Mouse (Mus musculus): ENCODE results near the gene Mcm2. TPM values are rescaled to one million over a fixed set of nuclear protein-coding genes. Genes with fewer than 3 reads are reported as not detected.

The Mcm2 gene
- polyA plus RNA-seq, 1 experiment from 2014 or later: 146 TPM

- Histone ChIP-seq H3K27ac (ENCODE audit: low read depth, low read length) (no peak overlapping the region), H3K9ac (ENCODE audit: low read depth, low read length) (no peak overlapping the region), H3K36me3 (ENCODE audit: control insufficient read depth, insufficient read depth, low read length) (no peaks in the 10 kb centered on the region), H3K4me3 (ENCODE audit: low read depth, low read length) (no peak overlapping the region), H3K4me1 (replicated peaks; ENCODE audit: control insufficient read depth, insufficient read depth, low read length) (peaks cover 9% of the 10 kb centered on the region), H3K4me2 (replicated peaks; ENCODE audit: low read depth, low read length) (no peak overlapping the region), H3K27me3 (ENCODE audit: control insufficient read depth, insufficient read depth, low read length) (no peaks in the 10 kb centered on the region), H3K9me3 (ENCODE audit: control insufficient read depth, low read length) (no peaks in the 10 kb centered on the region)
- 89% methylated on average over 7 of the region's 7 CpGs for WGBS
- ATAC-seq (ENCODE audit: low FRiP score) (no peak), DNase-seq (ENCODE audit: low spot score) (no peak)
Measured at GRCm38 (mm10) chr6:88844901-88845565, 53.5 kb downstream of the Mcm2 start.

- Histone ChIP-seq H3K36me3 (ENCODE audit: control insufficient read depth, insufficient read depth, low read length) (no peaks in the 10 kb centered on the region), H3K9me3 (ENCODE audit: control insufficient read depth, low read length) (no peaks in the 10 kb centered on the region), H3K4me2 (replicated peaks; ENCODE audit: low read depth, low read length) (no peak overlapping the region), H3K4me1 (replicated peaks; ENCODE audit: control insufficient read depth, insufficient read depth, low read length) (peaks cover 9% of the 10 kb centered on the region), H3K27ac (ENCODE audit: low read depth, low read length) (no peak overlapping the region), H3K27me3 (ENCODE audit: control insufficient read depth, insufficient read depth, low read length) (no peaks in the 10 kb centered on the region), H3K9ac (ENCODE audit: low read depth, low read length) (no peak overlapping the region), H3K4me3 (ENCODE audit: low read depth, low read length) (no peak overlapping the region)
- DNase-seq (ENCODE audit: low spot score) (no peak), ATAC-seq (ENCODE audit: low FRiP score) (no peak)
- WGBS: 82% methylated on average over 9 of the region's 9 CpGs
Measured at GRCm38 (mm10) chr6:88843781-88844725, 54.5 kb downstream of the Mcm2 start.

GRCm38 (mm10) chr6:88843241-88843640, 55.3 kb downstream of the Mcm2 start:
- no peak overlapping the region for H3K27ac ChIP-seq (ENCODE audit: low read depth, low read length)
- ATAC-seq (ENCODE audit: low FRiP score): no peak

GRCm38 (mm10) chr6:88842731-88843151, 55.8 kb downstream of the Mcm2 start:
- Histone ChIP-seq H3K4me1 (replicated peaks; ENCODE audit: control insufficient read depth, insufficient read depth, low read length) (peaks cover 9% of the 10 kb centered on the region), H3K9me3 (ENCODE audit: control insufficient read depth, low read length) (no peaks in the 10 kb centered on the region), H3K4me2 (replicated peaks; ENCODE audit: low read depth, low read length) (peak overlapping the region; percentile 85), H3K9ac (ENCODE audit: low read depth, low read length) (peak overlapping the region; percentile 66), H3K27me3 (ENCODE audit: control insufficient read depth, insufficient read depth, low read length) (no peaks in the 10 kb centered on the region), H3K36me3 (ENCODE audit: control insufficient read depth, insufficient read depth, low read length) (no peaks in the 10 kb centered on the region), H3K4me3 (ENCODE audit: low read depth, low read length) (peak overlapping the region; percentile 81), H3K27ac (ENCODE audit: low read depth, low read length) (peak overlapping the region; percentile 84)
- DNase-seq (ENCODE audit: low spot score) (no peak), ATAC-seq (ENCODE audit: low FRiP score) (no peak)
- 1% methylated on average over 32 of the region's 32 CpGs for WGBS

More at GRCm38 (mm10) chr6:88843241-88843640, 55.3 kb downstream of the Mcm2 start:
- DNase-seq (ENCODE audit: low spot score): no peak
- Histone ChIP-seq H3K4me1 (replicated peaks; ENCODE audit: control insufficient read depth, insufficient read depth, low read length) (peaks cover 9% of the 10 kb centered on the region), H3K9ac (ENCODE audit: low read depth, low read length) (no peak overlapping the region), H3K36me3 (ENCODE audit: control insufficient read depth, insufficient read depth, low read length) (no peaks in the 10 kb centered on the region), H3K4me3 (ENCODE audit: low read depth, low read length) (peak overlapping the region; percentile 81; the same call in 1 of the 2 replicates), H3K4me2 (replicated peaks; ENCODE audit: low read depth, low read length) (peak overlapping the region; percentile 85), H3K9me3 (ENCODE audit: control insufficient read depth, low read length) (no peaks in the 10 kb centered on the region), H3K27me3 (ENCODE audit: control insufficient read depth, insufficient read depth, low read length) (no peaks in the 10 kb centered on the region)
- WGBS: 72% methylated on average over 7 of the region's 7 CpGs

- Histone ChIP-seq H3K27ac (ENCODE audit: low read depth, low read length) (peak within 1 kb of the TSS; percentile 87), H3K9me3 (ENCODE audit: control insufficient read depth, low read length) (no peaks in the 10 kb centered on the region), H3K27me3 (ENCODE audit: control insufficient read depth, insufficient read depth, low read length) (no peaks in the 10 kb centered on the region), H3K9ac (ENCODE audit: low read depth, low read length) (peak within 1 kb of the TSS; percentile 79), H3K4me2 (replicated peaks; ENCODE audit: low read depth, low read length) (peak within 1 kb of the TSS; percentile 85), H3K4me1 (replicated peaks; ENCODE audit: control insufficient read depth, insufficient read depth, low read length) (peaks cover 9% of the 10 kb centered on the region), H3K4me3 (ENCODE audit: low read depth, low read length) (peak within 1 kb of the TSS; percentile 81), H3K36me3 (ENCODE audit: control insufficient read depth, insufficient read depth, low read length) (no peaks in the 10 kb centered on the region)
- DNase-seq (ENCODE audit: low spot score) (peak; percentile 100), ATAC-seq (ENCODE audit: low FRiP score) (peak; percentile 96)
- WGBS: under 1% methylated on average over 47 of the region's 72 CpGs
Measured at GRCm38 (mm10) chr6:88841781-88842689, 56.5 kb downstream of the Mcm2 start, which contains the start of gene Abtb1. Gene Abtb1, minus strand, starts transcription at chr6:88841984.

GRCm38 (mm10) chr6:88841514-88841780, 57.1 kb downstream of the Mcm2 start:
- Histone ChIP-seq H3K4me3 (ENCODE audit: low read depth, low read length) (peak overlapping the region; percentile 81), H3K9ac (ENCODE audit: low read depth, low read length) (peak overlapping the region; percentile 79), H3K27ac (ENCODE audit: low read depth, low read length) (peak overlapping the region; percentile 87), H3K4me2 (replicated peaks; ENCODE audit: low read depth, low read length) (peak overlapping the region; percentile 81), H3K36me3 (ENCODE audit: control insufficient read depth, insufficient read depth, low read length) (no peaks in the 10 kb centered on the region), H3K27me3 (ENCODE audit: control insufficient read depth, insufficient read depth, low read length) (no peaks in the 10 kb centered on the region), H3K9me3 (ENCODE audit: control insufficient read depth, low read length) (no peaks in the 10 kb centered on the region), H3K4me1 (replicated peaks; ENCODE audit: control insufficient read depth, insufficient read depth, low read length) (peaks cover 9% of the 10 kb centered on the region)
- ATAC-seq (ENCODE audit: low FRiP score): no peak
- WGBS: 0% methylated on average over 22 of the region's 22 CpGs
- DNase-seq (ENCODE audit: low spot score): no peak

GRCm38 (mm10) chr6:88840791-88841513, 57.6 kb downstream of the Mcm2 start:
- DNase-seq (ENCODE audit: low spot score) (no peak), ATAC-seq (ENCODE audit: low FRiP score) (no peak)
- Histone ChIP-seq H3K27me3 (ENCODE audit: control insufficient read depth, insufficient read depth, low read length) (no peaks in the 10 kb centered on the region), H3K4me2 (replicated peaks; ENCODE audit: low read depth, low read length) (peak overlapping the region; percentile 81), H3K9ac (ENCODE audit: low read depth, low read length) (peak overlapping the region; percentile 79), H3K9me3 (ENCODE audit: control insufficient read depth, low read length) (no peaks in the 10 kb centered on the region), H3K27ac (ENCODE audit: low read depth, low read length) (peak overlapping the region; percentile 87), H3K4me1 (replicated peaks; ENCODE audit: control insufficient read depth, insufficient read depth, low read length) (peaks cover 9% of the 10 kb centered on the region), H3K36me3 (ENCODE audit: control insufficient read depth, insufficient read depth, low read length) (no peaks in the 10 kb centered on the region), H3K4me3 (ENCODE audit: low read depth, low read length) (peak overlapping the region; percentile 81)
- 57% methylated on average over 9 of the region's 9 CpGs for WGBS

- H3K4me1 ChIP-seq (replicated peaks; ENCODE audit: control insufficient read depth, insufficient read depth, low read length): peaks cover 9% of the 10 kb centered on the region
- H3K4me3 ChIP-seq (ENCODE audit: low read depth, low read length): no peak overlapping the region
- no peaks in the 10 kb centered on the region for H3K9me3 ChIP-seq (ENCODE audit: control insufficient read depth, low read length)
- H3K27ac ChIP-seq (ENCODE audit: low read depth, low read length): no peak overlapping the region
- no peaks in the 10 kb centered on the region for H3K27me3 ChIP-seq (ENCODE audit: control insufficient read depth, insufficient read depth, low read length)
- DNase-seq (ENCODE audit: low spot score) (no peak), ATAC-seq (ENCODE audit: low FRiP score) (no peak)
- H3K9ac ChIP-seq (ENCODE audit: low read depth, low read length): no peak overlapping the region
- H3K4me2 ChIP-seq (replicated peaks; ENCODE audit: low read depth, low read length): no peak overlapping the region
- H3K36me3 ChIP-seq (ENCODE audit: control insufficient read depth, insufficient read depth, low read length): no peaks in the 10 kb centered on the region
- WGBS: 78% methylated on average over 3 of the region's 3 CpGs
Measured at GRCm38 (mm10) chr6:88840211-88840610, 58.4 kb downstream of the Mcm2 start.
